Mouse (Mus musculus): Measurements from ENCODE around the gene Gm10999.
"Not testable (repeated sequence)": the region's sequence is repeated elsewhere in the genome, so short reads cannot be mapped to it uniquely, and the experiment has no call there.

Gene Gm10999

GRCm38 (mm10) chr8:129131561-129131960 is at the start of gene Gm10999:
Gene Gm10999 (minus strand): TSS chr8:129131661.
- DNase-seq: no peak

GRCm38 (mm10) chr8:129133475-129133874 is 2.0 kb upstream of the Gm10999 start:
- DNase-seq: no peak

DNA sequence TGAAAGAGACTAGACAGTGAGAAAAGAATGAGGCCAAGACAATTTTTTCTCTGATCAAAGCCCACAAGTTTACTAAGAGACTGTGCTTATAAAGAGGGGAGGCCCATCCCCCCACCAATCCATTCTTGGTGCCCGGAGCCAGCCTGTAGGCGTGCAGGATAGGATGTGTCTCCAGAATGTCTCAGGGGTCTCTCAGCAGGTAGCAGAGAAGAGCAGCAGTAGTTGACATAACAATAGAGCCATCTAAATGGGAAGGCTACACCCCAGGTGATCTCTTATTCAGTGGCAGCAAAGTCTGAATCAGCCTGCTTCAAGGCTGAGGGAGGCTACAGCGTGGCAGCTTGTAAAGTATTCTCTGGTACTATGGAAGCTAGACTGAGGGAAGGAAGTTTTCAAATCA is 15.7 kb downstream of the Gm10999 start:
- DNase-seq: not testable (repeated sequence)
